28 mouse cellular contexts compared by ENCODE assay signal in genomic region chr11:104578074-104578473, GRCm38 (mm10). TPM values are rescaled to one million over a fixed set of nuclear protein-coding genes. Genes with fewer than 3 reads are reported as not detected.
A peak's percentile ranks its signal among the peaks of the same experiment; 100 is the strongest.
DNase-seq lines count a peak whose midpoint lies in the region; ATAC-seq lines count a peak whose summit lies in the region.
"Had no signal": no experiment of that assay in that cellular context is flagged by ENCODE, and none has a peak within 500 bp of the region (broad histone marks: within the 10 kb centered on the region; RNA-seq: fewer than 3 reads in every experiment).

No protein-coding gene starts in this region.

- H3K9ac ChIP-seq in heart, embryonic 11.5 days (ENCODE audit: low read depth, low read length): peak overlapping the region; percentile 94
- H3K9ac ChIP-seq in limb, embryonic 12.5 days (replicated peaks): no peak overlapping the region
- H3K9ac ChIP-seq in heart, embryonic 15.5 days: peak overlapping the region; percentile 55
- H3K9ac ChIP-seq: forebrain, embryonic 12.5 days; forebrain, postnatal 0 days; limb, embryonic 15.5 days; liver, embryonic 14.5 days; midbrain, embryonic 15.5 days had no signal

- intact Hi-C loops in heart, postnatal 25 days (cut with DNase I): no loop called here

- peaks cover 3% of the 10 kb centered on the region; the same call in 1 of the 2 replicates for H3K36me3 ChIP-seq in heart, embryonic 11.5 days (ENCODE audit: control insufficient read depth, insufficient read depth, low read length)
- no peaks in the 10 kb centered on the region for H3K36me3 ChIP-seq in limb, embryonic 12.5 days
- H3K36me3 ChIP-seq in limb, embryonic 10.5 days: no peaks in the 10 kb centered on the region
- H3K36me3 ChIP-seq in embryonic facial prominence, embryonic 10.5 days (replicated peaks): no peaks in the 10 kb centered on the region
- H3K36me3 ChIP-seq in heart, embryonic 15.5 days: no peaks in the 10 kb centered on the region
- H3K36me3 ChIP-seq in forebrain, embryonic 10.5 days (replicated peaks): no peaks in the 10 kb centered on the region
- H3K36me3 ChIP-seq: forebrain, embryonic 12.5 days; limb, embryonic 15.5 days; midbrain, embryonic 10.5 days; midbrain, embryonic 15.5 days had no signal

- H3K27ac ChIP-seq in heart, embryonic 11.5 days (ENCODE audit: low read depth, low read length): peak overlapping the region; percentile 99
- no peak overlapping the region for H3K27ac ChIP-seq in limb, embryonic 12.5 days
- H3K27ac ChIP-seq in limb, embryonic 10.5 days: no peak overlapping the region
- no peak overlapping the region; the same call in 1 of the 2 replicates for H3K27ac ChIP-seq in embryonic facial prominence, embryonic 10.5 days (replicated peaks)
- H3K27ac ChIP-seq in heart, embryonic 15.5 days: peak overlapping the region; percentile 89
- no peak overlapping the region for H3K27ac ChIP-seq in forebrain, embryonic 10.5 days
- H3K27ac ChIP-seq: forebrain, embryonic 12.5 days; layer of hippocampus, adult 2 months; limb, embryonic 15.5 days; liver, embryonic 14.5 days; midbrain, embryonic 10.5 days; midbrain, embryonic 15.5 days had no signal

- H3K4me3 ChIP-seq in heart, embryonic 11.5 days (ENCODE audit: low read depth, low read length): peak overlapping the region; percentile 58
- H3K4me3 ChIP-seq in limb, embryonic 12.5 days (replicated peaks): no peak overlapping the region
- no peak overlapping the region for H3K4me3 ChIP-seq in limb, embryonic 10.5 days
- no peak overlapping the region for H3K4me3 ChIP-seq in embryonic facial prominence, embryonic 10.5 days
- H3K4me3 ChIP-seq in heart, embryonic 15.5 days: peak overlapping the region; percentile 49
- H3K4me3 ChIP-seq in forebrain, embryonic 10.5 days: no peak overlapping the region
- H3K4me3 ChIP-seq: erythroblast, embryonic 14.5 days; forebrain, embryonic 12.5 days; layer of hippocampus, adult 2 months; limb, embryonic 15.5 days; midbrain, embryonic 10.5 days; midbrain, embryonic 15.5 days had no signal

- 14% methylated on average over 5 of the region's 5 CpGs for WGBS in heart, embryonic 11.5 days (ENCODE audit: insufficient replicate concordance)
- WGBS in limb, embryonic 12.5 days: 14% methylated on average over 5 of the region's 5 CpGs
- WGBS in limb, embryonic 10.5 days: 24% methylated on average over 5 of the region's 5 CpGs
- 42% methylated on average over 5 of the region's 5 CpGs for WGBS in embryonic facial prominence, embryonic 10.5 days
- WGBS in heart, embryonic 15.5 days: 15% methylated on average over 5 of the region's 5 CpGs
- WGBS in forebrain, embryonic 10.5 days: 74% methylated on average over 5 of the region's 5 CpGs

- no peaks in the 10 kb centered on the region for H3K27me3 ChIP-seq in heart, embryonic 11.5 days (ENCODE audit: control insufficient read depth, insufficient read depth, low read length)
- peaks cover 8% of the 10 kb centered on the region for H3K27me3 ChIP-seq in limb, embryonic 12.5 days
- H3K27me3 ChIP-seq in limb, embryonic 10.5 days (ENCODE audit: low read depth, poor library complexity, severe bottlenecking): peaks cover 15% of the 10 kb centered on the region
- peaks cover 14% of the 10 kb centered on the region; the same call in 1 of the 2 replicates for H3K27me3 ChIP-seq in embryonic facial prominence, embryonic 10.5 days (replicated peaks; ENCODE audit: low read depth, poor library complexity, severe bottlenecking)
- H3K27me3 ChIP-seq in heart, embryonic 15.5 days: no peaks in the 10 kb centered on the region
- no peaks in the 10 kb centered on the region for H3K27me3 ChIP-seq in forebrain, embryonic 10.5 days (ENCODE audit: poor library complexity, severe bottlenecking)
- H3K27me3 ChIP-seq: midbrain, embryonic 15.5 days had no signal

- no peak for DNase-seq in heart, postnatal 25 days (ENCODE audit: low spot score)
- DNase-seq in limb, embryonic 10.5 days (ENCODE audit: low spot score): no peak
- peak; percentile 25 for DNase-seq in embryonic facial prominence, embryonic 10.5 days (ENCODE audit: low spot score)
- DNase-seq in forebrain, embryonic 10.5 days (ENCODE audit: extremely low spot score, low spot score): no peak
- DNase-seq in frontal cortex, postnatal 10 days (ENCODE audit: low spot score in 2 of 2): no peak
- DNase-seq: adrenal gland, adult 2 months; adrenal gland, postnatal 36 days; B cell, adult 2 months; cerebellum, adult 18-20 months; cerebellum, postnatal 10 days; forebrain, postnatal 0 days; gastrocnemius, postnatal 25 days; kidney, adult 2 months; kidney, postnatal 36 days; right cerebral cortex, adult 18-20 months; spleen, adult 18-20 months; thymus, postnatal 14 days had no signal

- H3K9me3 ChIP-seq in heart, embryonic 11.5 days (replicated peaks; ENCODE audit: control insufficient read depth, low read length): no peaks in the 10 kb centered on the region; the same call in 1 of the 2 replicates
- H3K9me3 ChIP-seq in limb, embryonic 12.5 days: no peaks in the 10 kb centered on the region
- no peaks in the 10 kb centered on the region for H3K9me3 ChIP-seq in limb, embryonic 10.5 days (replicated peaks)
- H3K9me3 ChIP-seq in embryonic facial prominence, embryonic 10.5 days: no peaks in the 10 kb centered on the region
- no peaks in the 10 kb centered on the region for H3K9me3 ChIP-seq in heart, embryonic 15.5 days (replicated peaks)
- no peaks in the 10 kb centered on the region for H3K9me3 ChIP-seq in forebrain, embryonic 10.5 days
- H3K9me3 ChIP-seq: forebrain, embryonic 12.5 days; limb, embryonic 15.5 days; midbrain, embryonic 10.5 days; midbrain, embryonic 15.5 days had no signal

- ATAC-seq in heart, embryonic 11.5 days (replicated peaks; ENCODE audit: insufficient number of reproducible peaks, low FRiP score, low TSS enrichment): 0 out of 2 replicates have a peak, but pooled peaks have one; percentile 31
- ATAC-seq in limb, embryonic 12.5 days (ENCODE audit: insufficient number of reproducible peaks, insufficient read depth, low FRiP score, low TSS enrichment, low read depth): 0 out of 2 replicates have a peak, but pooled peaks have one; percentile 35
- peak; percentile 44; the same call in 1 of the 2 replicates for ATAC-seq in heart, embryonic 15.5 days (replicated peaks; ENCODE audit: insufficient number of reproducible peaks, insufficient read depth, low FRiP score, low read depth)
- ATAC-seq: forebrain, postnatal 0 days; hindbrain, embryonic 16.5 days; midbrain, embryonic 15.5 days had no signal

- peaks cover 29% of the 10 kb centered on the region for H3K4me1 ChIP-seq in heart, embryonic 11.5 days (ENCODE audit: control insufficient read depth, insufficient read depth, low read length)
- H3K4me1 ChIP-seq in limb, embryonic 12.5 days (replicated peaks): peaks cover 11% of the 10 kb centered on the region
- peaks cover 28% of the 10 kb centered on the region for H3K4me1 ChIP-seq in limb, embryonic 10.5 days
- H3K4me1 ChIP-seq in embryonic facial prominence, embryonic 10.5 days: peaks cover 43% of the 10 kb centered on the region
- H3K4me1 ChIP-seq in heart, embryonic 15.5 days (replicated peaks): peaks cover 48% of the 10 kb centered on the region
- peaks cover 9% of the 10 kb centered on the region for H3K4me1 ChIP-seq in forebrain, embryonic 10.5 days
- H3K4me1 ChIP-seq: forebrain, embryonic 12.5 days had no signal

- peak overlapping the region; percentile 76 for H3K4me2 ChIP-seq in heart, embryonic 11.5 days
- no peak overlapping the region for H3K4me2 ChIP-seq in limb, embryonic 12.5 days
- peak overlapping the region; percentile 58 for H3K4me2 ChIP-seq in heart, embryonic 15.5 days
- H3K4me2 ChIP-seq: forebrain, embryonic 12.5 days; limb, embryonic 15.5 days; midbrain, embryonic 15.5 days had no signal

RNA-seq across cellular contexts. Expression of gene Myl4, which starts 27.6 kb away (rescaled TPM):
- polyA plus RNA-seq in heart, embryonic 11.5 days (2014; fragmentation: Nextera tagmentation; extraction: Ambion mirVana): 3,018 and 3,194 TPM in 2 replicates
- 100 to 1,000 TPM; 832 to 984 TPM for total RNA-seq in heart, postnatal 25 days (2021)
- polyA plus RNA-seq in limb, embryonic 12.5 days (2016; fragmentation: Nextera tagmentation; extraction: Ambion mirVana): 40.3 and 44.3 TPM in 2 replicates
- 3.0 and 3.1 TPM in 2 replicates for polyA plus RNA-seq in limb, embryonic 10.5 days (2016; fragmentation: Nextera tagmentation; extraction: Ambion mirVana)
- 1.1 and 4.1 TPM in 2 replicates for polyA plus RNA-seq in embryonic facial prominence, embryonic 10.5 days (2016; fragmentation: Nextera tagmentation; extraction: Ambion mirVana)
- 1,694 and 1,744 TPM in 2 replicates for polyA plus RNA-seq in heart, embryonic 15.5 days (2015; fragmentation: Nextera tagmentation; extraction: Ambion mirVana)
- 0.33 and 0.83 TPM in 2 replicates for polyA plus RNA-seq in forebrain, embryonic 10.5 days (2016; fragmentation: Nextera tagmentation; extraction: Ambion mirVana)

RNA-seq across cellular contexts. Expression of gene Cdc27, which starts 27.7 kb away (rescaled TPM):
- 34.4 and 44.6 TPM in 2 replicates for polyA plus RNA-seq in heart, embryonic 11.5 days (2014; fragmentation: Nextera tagmentation; extraction: Ambion mirVana)
- total RNA-seq in heart, postnatal 25 days (2021): 10 to 100 TPM; 28.6 to 29.7 TPM
- polyA plus RNA-seq in limb, embryonic 12.5 days (2016; fragmentation: Nextera tagmentation; extraction: Ambion mirVana): 51.6 and 59.6 TPM in 2 replicates
- 49.5 and 60.4 TPM in 2 replicates for polyA plus RNA-seq in limb, embryonic 10.5 days (2016; fragmentation: Nextera tagmentation; extraction: Ambion mirVana)
- polyA plus RNA-seq in embryonic facial prominence, embryonic 10.5 days (2016; fragmentation: Nextera tagmentation; extraction: Ambion mirVana): 58.4 and 60.8 TPM in 2 replicates
- 25.7 and 28.8 TPM in 2 replicates for polyA plus RNA-seq in heart, embryonic 15.5 days (2015; fragmentation: Nextera tagmentation; extraction: Ambion mirVana)
- 54.4 and 58.9 TPM in 2 replicates for polyA plus RNA-seq in forebrain, embryonic 10.5 days (2016; fragmentation: Nextera tagmentation; extraction: Ambion mirVana)

RNA-seq across cellular contexts. Expression of gene Itgb3, which starts 29.7 kb away (rescaled TPM):
- 3.9 and 4.6 TPM in 2 replicates for polyA plus RNA-seq in heart, embryonic 11.5 days (2014; fragmentation: Nextera tagmentation; extraction: Ambion mirVana)
- 1 to 10 TPM; 3.1 to 3.8 TPM for total RNA-seq in heart, postnatal 25 days (2021)
- 2.9 and 3.7 TPM in 2 replicates for polyA plus RNA-seq in limb, embryonic 12.5 days (2016; fragmentation: Nextera tagmentation; extraction: Ambion mirVana)
- 2.6 and 2.7 TPM in 2 replicates for polyA plus RNA-seq in limb, embryonic 10.5 days (2016; fragmentation: Nextera tagmentation; extraction: Ambion mirVana)
- 2.9 and 4.2 TPM in 2 replicates for polyA plus RNA-seq in embryonic facial prominence, embryonic 10.5 days (2016; fragmentation: Nextera tagmentation; extraction: Ambion mirVana)
- 3.7 and 5.4 TPM in 2 replicates for polyA plus RNA-seq in heart, embryonic 15.5 days (2015; fragmentation: Nextera tagmentation; extraction: Ambion mirVana)
- 3.7 and 3.8 TPM in 2 replicates for polyA plus RNA-seq in forebrain, embryonic 10.5 days (2016; fragmentation: Nextera tagmentation; extraction: Ambion mirVana)

Comparison
In these comparisons a context has a peak if more than half of its experiments do, and no peak if none do; other contexts are left out.
1. H3K27ac ChIP-seq: peak in heart, embryonic 11.5 days (single experiment) and heart, embryonic 15.5 days (single experiment); none in limb, embryonic 12.5 days (single experiment), limb, embryonic 10.5 days (single experiment), embryonic facial prominence, embryonic 10.5 days (single experiment) and forebrain, embryonic 10.5 days (single experiment).
2. H3K4me3 ChIP-seq: peak in heart, embryonic 11.5 days (single experiment) and heart, embryonic 15.5 days (single experiment); none in limb, embryonic 12.5 days (single experiment), limb, embryonic 10.5 days (single experiment), embryonic facial prominence, embryonic 10.5 days (single experiment) and forebrain, embryonic 10.5 days (single experiment).
3. RNA of gene Myl4, which starts 27.6 kb away (polyA plus RNA-seq): 3,018 to 3,194 TPM in heart, embryonic 11.5 days and 1,694 to 1,744 TPM in heart, embryonic 15.5 days; 40.3 to 44.3 TPM in limb, embryonic 12.5 days, 3.0 to 3.1 TPM in limb, embryonic 10.5 days, 1.1 to 4.1 TPM in embryonic facial prominence, embryonic 10.5 days and 0.33 to 0.83 TPM in forebrain, embryonic 10.5 days; every median in the first group is over 10 times any median in the second.
4. Peak in every context shown above with its lines, with median percentiles within 50 percentile points of each other: ATAC-seq.